Mouse (Mus musculus) c-Kit-positive CD71-negative TER-119-negative erythroid progenitor cells, embryonic 14.5 days (primary cell): Measurements from ENCODE around the gene Smim1.
A peak's percentile ranks its signal among the peaks of the same experiment; 100 is the strongest.

Source experiments
- DNase-seq: peaks from one replicate; pipeline ENCODE4 v3.0.0-alpha.2; 2013; ENCODE audit warnings: low read depth

The Smim1 gene

DNA sequence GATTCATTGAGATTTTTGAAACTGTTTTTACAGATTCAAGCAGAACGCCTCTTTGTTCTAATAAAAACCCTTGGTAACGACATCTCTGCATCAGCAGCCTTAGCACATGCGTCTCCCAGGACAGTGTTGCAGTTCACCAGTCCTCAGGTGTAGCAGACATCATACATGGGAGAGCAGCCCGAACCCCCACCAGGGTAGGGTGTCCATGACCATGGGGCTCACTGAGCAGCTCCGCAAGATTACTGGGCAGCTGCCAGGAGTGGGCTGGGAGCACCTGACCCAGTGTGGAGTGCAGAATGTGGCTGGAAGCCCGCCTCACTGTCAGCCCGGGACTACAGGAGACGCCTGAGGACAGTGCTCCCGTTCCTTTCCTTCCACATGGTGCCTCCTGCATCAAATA is 4.6 kb downstream of the Smim1 start:
- DNase-seq = no peak

DNA sequence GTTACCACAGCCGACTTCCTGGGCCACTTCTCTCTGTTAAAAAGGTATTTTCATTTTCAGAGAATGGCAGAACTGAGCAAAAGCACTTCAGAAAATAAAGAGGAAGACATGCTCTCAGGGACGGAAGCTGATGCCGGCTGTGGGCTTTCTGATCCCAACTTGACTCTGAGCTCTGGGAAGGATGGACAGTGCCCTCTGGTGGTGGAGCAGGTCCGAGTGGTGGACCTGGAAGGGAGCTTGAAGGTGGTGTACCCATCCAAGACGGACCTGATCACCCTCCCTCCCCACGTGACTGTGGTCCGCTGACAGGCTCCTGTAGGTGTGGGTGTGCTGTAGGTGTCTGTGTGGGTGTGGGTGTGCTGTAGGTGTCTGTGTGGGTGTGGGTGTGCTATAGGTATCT is 6.5 kb downstream of the Smim1 start:
- DNase-seq = no peak

DNA sequence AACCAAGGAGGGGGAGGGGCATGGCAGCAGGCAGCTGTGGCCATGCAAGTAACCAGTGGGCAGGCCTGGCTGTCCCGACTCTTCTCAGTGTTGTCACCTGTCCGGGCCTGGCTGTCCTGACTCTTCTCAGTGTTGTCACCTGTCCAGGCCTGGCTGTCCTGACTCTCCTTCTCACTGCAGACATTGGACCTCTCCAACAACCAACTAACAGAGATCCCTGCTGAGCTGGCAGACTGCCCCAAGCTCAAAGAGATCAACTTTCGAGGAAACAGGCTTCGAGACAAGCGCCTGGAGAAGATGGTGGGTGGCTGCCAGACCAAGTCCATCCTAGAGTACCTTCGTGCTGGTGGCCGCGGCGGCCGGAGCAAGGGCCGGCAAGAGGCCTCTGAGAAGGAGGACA is 10.6 kb downstream of the Smim1 start:
- no peak for DNase-seq

DNA sequence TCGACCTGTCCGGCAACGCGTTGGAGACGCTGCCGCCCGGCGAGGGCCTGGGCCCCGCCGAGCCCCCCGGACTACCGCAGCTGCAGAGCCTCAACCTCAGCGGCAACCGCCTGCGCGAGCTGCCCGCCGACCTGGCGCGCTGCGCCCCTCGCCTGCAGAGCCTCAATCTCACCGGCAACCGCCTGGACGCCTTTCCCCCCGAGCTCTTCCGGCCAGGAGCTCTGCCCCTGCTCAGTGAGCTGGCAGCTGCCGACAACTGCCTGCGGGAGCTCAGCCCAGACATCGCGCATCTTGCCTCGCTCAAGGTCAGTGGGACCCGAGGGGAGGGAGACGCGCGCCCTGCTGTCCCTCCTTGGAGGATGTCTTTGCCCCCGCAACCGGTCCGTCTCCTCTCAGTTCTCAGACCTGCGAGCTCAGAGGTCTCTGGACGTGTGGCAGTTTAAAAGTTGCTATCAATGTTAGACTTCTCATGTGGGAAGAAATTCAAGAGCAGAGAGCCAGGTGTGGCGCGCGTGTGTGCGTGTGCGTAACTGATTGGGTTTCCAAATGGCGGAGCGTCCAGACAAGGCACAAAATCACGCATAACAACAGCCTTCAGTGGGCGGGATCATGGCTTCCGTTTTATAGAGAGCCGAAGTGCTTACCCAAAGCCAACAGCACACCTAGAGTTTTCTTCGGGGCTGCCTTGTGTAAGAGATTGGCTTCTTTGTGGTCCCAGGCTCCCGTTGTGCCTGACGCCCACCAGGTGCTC is 13.7 kb downstream of the Smim1 start:
- DNase-seq = no peak

DNA sequence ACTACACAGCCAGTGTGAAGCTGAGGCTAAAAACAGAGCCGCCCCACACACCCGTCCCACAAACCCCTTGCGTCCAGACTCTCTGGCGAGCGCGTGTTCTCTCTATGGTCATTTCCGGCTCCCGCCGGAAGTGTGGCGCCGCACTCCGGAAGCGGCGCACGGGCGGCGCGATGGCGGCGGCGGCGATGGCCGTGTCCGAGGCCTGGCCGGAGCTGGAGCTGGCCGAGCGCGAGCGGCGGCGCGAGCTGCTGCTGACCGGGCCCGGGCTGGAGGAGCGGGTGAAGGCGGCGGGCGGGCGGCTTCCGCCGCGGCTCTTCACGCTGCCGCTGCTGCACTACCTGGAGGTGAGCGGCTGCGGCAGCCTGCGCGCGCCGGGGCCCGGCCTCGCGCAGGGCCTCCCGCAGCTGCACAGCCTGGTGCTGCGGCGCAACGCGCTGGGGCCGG is 14.4 kb downstream of the Smim1 start, which contains the start of gene Lrrc47:
Gene Lrrc47 (plus strand): TSS at position 86 of the 444 bp plus-strand sequence.
- DNase-seq = peak; percentile 66

DNA sequence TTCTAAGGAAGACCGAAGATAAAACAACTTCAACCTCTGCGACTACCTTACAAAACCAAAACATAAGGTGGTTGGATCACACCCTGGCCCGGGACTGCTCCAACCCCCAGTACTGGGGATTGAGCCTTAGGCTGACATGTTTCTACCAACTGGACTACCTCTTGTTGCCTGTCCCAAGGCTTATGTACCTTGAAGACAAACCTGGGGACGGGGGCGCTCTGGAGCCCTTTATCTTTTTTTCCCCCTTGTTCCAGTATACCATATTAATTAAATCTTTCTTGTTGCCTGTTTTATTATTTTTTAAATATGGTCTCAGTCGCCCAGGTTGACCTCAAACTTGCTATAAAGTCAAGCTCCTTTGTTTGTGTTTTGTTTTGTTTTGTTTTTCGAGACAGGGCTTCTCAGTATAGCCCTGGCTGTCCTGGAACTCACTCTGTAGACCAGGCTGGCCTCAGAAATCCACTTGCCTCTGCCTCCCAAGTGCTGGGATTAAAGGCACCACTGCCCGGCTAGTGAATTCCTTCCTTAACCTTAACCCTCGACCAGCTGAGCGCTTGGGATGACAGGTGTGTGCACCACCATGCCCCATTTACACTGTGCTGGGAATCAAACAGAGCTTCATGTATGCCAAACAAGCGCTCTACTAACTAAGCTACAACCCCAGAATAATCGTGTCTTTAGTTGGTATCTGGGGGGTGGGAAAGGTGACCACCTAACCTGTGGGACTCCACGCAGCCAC is 15.0 kb downstream of the Smim1 start:
- no peak for DNase-seq

DNA sequence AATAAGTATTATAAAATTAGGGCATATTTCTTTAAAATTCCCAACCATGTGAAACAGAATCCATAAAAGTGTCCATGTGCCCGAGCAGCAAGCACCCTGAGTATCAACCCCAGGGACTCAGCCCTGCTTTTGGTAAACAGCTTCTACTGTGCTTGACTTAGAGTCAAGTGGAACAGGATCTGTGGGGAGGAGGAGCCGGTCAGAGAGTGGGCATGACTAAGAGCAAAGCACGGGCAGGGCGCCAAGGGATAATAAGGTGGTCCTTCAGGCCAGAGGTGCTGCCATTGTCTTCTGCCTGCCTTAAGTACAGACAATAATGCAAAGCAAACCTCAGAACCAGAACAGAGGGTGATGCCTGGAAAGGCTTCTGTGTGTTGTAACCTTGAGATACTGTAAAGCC is 18.3 kb downstream of the Smim1 start:
- DNase-seq = no peak

DNA sequence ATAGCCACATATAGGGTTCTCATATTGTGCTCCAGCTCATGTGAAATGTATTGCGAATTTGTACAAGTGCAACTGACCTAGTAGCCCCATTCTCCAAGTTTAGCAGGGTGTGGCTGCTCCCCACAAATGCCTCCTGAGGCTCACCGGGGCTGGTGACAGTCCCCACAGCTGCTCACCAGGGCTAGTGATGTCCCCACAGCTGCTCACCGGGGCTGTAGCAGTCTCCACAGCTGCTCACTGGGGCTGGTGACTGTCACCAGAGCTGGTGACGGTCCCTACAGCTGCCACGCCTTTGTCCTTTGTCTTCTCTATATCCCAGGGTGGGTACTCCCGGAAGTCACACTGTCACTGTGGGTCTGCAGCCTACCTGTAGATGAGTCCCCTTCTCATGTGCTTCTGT is 19.8 kb downstream of the Smim1 start:
- DNase-seq = no peak

DNA sequence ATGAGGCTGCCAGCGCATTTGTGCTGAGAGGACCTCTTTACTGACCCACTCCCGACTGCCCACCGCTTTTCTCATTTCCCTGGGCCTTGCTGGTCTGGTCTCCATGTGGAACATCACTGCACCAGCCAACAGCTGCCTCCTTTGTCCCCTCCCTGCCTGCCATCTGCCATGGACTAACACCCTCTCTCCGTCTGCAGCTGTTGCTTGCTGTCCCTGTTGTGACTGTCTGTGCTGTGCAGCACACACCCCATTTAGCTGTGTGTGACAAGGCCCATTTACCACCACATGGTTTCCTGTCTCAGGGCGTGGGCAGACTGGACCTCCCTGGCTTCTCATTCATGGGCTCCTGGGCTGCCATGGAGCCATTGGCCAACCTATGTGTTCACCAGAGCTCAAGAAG is 20.5 kb downstream of the Smim1 start:
- DNase-seq = no peak

DNA sequence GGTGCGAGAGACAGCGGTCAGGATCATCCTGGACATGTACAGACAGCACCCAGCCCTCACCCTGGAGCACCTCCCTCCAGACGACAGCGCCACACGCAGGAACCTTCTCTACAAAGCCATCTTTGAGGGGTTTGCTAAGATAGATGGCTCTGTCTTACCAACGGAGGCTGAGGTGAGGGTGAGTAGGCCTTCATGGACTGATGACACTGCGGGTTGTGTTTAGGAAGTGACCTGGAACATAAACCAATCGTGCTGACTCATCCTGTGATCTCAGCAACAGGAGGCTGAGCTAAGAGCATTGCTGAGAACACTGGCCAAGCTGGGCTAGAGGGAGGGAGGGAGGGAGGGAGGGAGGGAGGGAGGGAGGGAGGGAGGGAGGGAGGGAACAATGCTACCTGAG is 32.5 kb downstream of the Smim1 start:
- no peak for DNase-seq

DNA sequence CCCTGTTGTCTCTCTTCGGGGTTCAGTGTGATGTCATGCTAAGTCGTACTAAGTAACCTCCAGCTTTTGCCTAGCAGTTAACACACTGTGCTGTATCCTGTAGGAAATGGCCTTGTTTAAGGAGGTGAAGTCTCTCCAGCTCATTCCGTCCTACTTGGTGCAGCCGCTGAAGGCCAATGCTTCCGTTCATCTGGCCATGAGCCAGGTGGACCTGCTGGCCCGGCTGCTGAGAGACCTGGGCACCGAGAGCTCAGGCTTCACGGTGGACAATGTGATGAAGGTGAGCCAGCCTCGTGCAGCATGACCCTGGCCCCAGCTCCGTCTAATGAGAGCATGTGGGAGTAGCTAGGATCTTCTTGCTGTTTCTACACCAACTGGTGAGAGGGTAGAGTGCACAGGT is 33.3 kb downstream of the Smim1 start:
- DNase-seq = no peak

DNA sequence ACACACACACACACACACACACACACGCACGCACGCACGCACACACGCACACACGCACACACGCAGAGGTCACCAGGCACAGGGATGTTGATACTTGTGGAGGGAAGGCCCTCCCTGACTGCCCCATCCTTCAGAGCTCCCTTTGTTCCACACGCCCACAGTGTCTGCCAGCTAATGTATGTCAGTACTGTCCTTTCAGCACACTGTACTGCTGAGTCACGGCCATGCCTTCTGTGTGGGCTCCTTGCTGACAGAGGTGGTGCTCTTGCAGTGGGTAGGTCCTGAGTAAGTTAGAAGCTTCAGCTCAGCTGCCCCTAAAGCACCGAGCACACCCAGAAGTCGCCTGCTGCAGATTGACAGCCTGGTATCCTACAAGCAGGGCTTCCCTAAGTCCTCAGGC is 45.6 kb downstream of the Smim1 start:
- no peak for DNase-seq

DNA sequence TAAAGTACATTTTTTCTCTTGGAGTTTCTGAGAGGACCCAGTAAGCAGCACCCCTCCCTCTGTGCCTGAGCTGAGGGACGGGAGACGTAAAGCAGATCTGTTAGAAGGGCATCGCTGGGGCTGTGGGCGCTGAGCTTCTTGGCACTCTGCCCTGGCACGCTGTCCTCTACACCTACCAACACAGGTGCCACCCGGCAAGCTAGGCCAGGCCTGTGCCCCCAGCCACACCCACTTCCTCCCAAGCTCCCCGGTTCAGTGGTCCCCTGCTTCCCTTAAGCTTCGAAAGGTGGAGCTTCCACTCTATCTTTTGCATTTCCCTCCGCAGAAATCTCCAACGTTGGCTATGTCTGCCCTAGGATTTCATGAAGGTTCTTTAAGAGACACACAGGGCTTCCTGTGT is 46.8 kb downstream of the Smim1 start:
- no peak for DNase-seq

DNA sequence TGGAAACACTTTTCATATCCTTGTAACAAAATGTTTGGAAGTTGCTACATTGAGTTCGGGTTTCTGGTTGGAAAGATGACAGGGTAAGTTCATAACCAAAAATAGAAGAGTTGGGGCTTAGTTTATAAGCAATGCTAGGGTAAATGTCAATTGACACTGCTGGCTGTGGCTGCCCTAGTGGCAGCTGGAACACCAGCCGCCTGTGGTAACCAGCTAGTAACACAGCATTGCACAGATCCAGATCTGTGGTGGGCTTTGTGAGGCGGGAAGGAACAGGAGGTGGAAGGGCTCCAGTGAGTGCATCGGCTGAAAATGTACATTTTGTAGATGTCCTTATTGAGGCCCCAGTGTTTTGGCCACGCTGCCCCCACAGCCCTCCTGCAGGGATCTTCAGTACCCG is 50.3 kb downstream of the Smim1 start:
- DNase-seq = no peak

DNA sequence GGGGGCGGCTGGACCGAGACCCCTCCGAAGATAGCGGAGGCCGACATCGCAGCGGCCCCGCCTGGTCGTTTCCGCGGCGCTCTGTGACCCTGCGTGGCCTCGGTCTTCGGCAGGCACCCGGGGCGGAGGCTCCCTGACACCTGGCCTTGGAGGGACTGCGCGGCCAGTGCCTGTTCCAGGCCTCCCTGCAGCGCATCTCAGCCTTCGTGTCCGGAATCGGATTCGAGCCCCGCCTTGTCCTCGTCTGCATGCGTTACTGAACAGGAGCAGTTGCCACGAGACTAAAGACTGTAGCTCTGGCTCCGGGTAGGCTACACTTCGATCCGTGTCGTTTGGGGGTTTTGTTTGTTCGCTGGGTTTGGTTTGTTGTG is 50.8 kb downstream of the Smim1 start:
- no peak for DNase-seq

DNA sequence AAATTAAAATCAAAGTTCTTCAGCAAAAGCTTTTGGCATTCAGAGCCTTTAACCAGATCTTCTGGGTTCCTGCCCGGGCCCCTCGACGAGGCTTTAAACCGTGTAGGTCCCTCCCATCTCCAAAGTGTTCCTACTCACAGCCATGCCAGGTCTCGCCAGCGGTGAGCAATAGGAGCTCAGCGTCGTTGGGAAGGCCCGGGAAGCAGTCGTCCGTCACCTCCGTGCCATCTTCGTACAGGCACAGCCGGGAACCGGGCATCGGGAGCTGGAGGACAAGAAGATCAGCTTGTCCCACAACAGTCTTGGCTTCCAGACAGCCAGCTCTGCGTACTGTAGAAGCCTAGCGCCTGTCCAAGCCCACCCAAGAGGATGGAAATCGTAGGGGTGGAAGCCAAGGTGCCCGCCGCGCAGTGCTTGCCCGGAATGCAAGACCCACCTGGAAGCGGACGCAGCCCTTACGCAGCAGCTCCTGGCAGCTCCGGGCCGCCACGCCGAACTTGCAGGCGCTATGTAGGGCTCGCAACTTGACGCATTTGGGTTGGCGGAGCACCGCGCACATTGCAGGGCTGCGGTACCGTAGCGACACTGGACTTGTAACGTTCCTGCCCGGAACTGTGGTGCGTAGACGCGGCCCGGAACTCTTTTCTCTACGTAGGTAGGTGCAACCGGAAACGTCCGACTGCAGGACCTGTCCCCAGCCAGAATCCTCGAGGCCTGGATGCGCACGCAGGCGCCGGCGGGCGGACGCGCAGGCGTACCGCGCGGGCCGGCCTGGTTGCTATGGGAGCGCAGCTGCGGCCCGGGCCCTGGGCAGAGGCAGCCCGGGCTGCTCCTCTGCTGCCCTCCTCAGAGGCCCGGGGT is 51.4 kb downstream of the Smim1 start, which contains the start of the genes Dffb and Cep104:
Gene Dffb (minus strand): TSS at position 696 of the 861 bp plus-strand sequence.
Gene Cep104 (plus strand): TSS at position 764 of the 861 bp plus-strand sequence.
- DNase-seq = peak; percentile 85
